Mouse (Mus musculus): ENCODE measurements around the gene Abraxas2. TPM values are rescaled to one million over a fixed set of nuclear protein-coding genes. Genes with fewer than 3 reads are reported as not detected.

Abraxas2 gene
- polyA plus RNA-seq, 1 experiment from 2014 or later = 38.1 TPM

- Histone ChIP-seq H3K27me3 (replicated peaks; ENCODE audit: control insufficient read depth, insufficient read depth, low read length) (no peaks in the 10 kb centered on the region), H3K9ac (replicated peaks; ENCODE audit: low read depth, low read length) (no peak overlapping the region), H3K27ac (ENCODE audit: low read length) (no peak overlapping the region), H3K4me3 (replicated peaks; ENCODE audit: low read length) (no peak overlapping the region), H3K4me2 (ENCODE audit: low read length) (no peak overlapping the region), H3K4me1 (replicated peaks; ENCODE audit: control insufficient read depth, insufficient read depth, low read length) (0 out of 2 replicates have a peak, but pooled peaks cover 3% of the 10 kb centered on the region), H3K36me3 (ENCODE audit: control insufficient read depth, insufficient read depth) (no peaks in the 10 kb centered on the region), H3K9me3 (ENCODE audit: control insufficient read depth, low read length) (no peaks in the 10 kb centered on the region)
- 61% methylated on average over 4 of the region's 4 CpGs for WGBS
- ATAC-seq = no peak
Measured at GRCm38 (mm10) chr7:132892311-132892661, 33.3 kb downstream of the Abraxas2 start.

GRCm38 (mm10) chr7:132892806-132893205, 33.8 kb downstream of the Abraxas2 start:
- no peak for ATAC-seq

GRCm38 (mm10) chr7:132893336-132893735, 34.3 kb downstream of the Abraxas2 start:
- H3K27ac ChIP-seq (ENCODE audit: low read length) = no peak overlapping the region
- no peak overlapping the region for H3K4me2 ChIP-seq (ENCODE audit: low read length)
- H3K9ac ChIP-seq (replicated peaks; ENCODE audit: low read depth, low read length) = no peak overlapping the region
- H3K36me3 ChIP-seq (ENCODE audit: control insufficient read depth, insufficient read depth) = no peaks in the 10 kb centered on the region
- H3K9me3 ChIP-seq (ENCODE audit: control insufficient read depth, low read length) = peaks cover 2% of the 10 kb centered on the region; the same call in 1 of the 2 replicates
- H3K27me3 ChIP-seq (replicated peaks; ENCODE audit: control insufficient read depth, insufficient read depth, low read length) = no peaks in the 10 kb centered on the region
- H3K4me1 ChIP-seq (replicated peaks; ENCODE audit: control insufficient read depth, insufficient read depth, low read length) = 0 out of 2 replicates have a peak, but pooled peaks cover 3% of the 10 kb centered on the region
- no peak overlapping the region for H3K4me3 ChIP-seq (replicated peaks; ENCODE audit: low read length)
- no peak for ATAC-seq
- WGBS = 77% methylated on average over 1 of the region's 1 CpGs

More at GRCm38 (mm10) chr7:132892806-132893205, 33.8 kb downstream of the Abraxas2 start:
- Histone ChIP-seq H3K9me3 (ENCODE audit: control insufficient read depth, low read length) (no peaks in the 10 kb centered on the region), H3K27me3 (replicated peaks; ENCODE audit: control insufficient read depth, insufficient read depth, low read length) (no peaks in the 10 kb centered on the region), H3K4me3 (replicated peaks; ENCODE audit: low read length) (no peak overlapping the region), H3K27ac (ENCODE audit: low read length) (no peak overlapping the region), H3K9ac (replicated peaks; ENCODE audit: low read depth, low read length) (no peak overlapping the region), H3K36me3 (ENCODE audit: control insufficient read depth, insufficient read depth) (no peaks in the 10 kb centered on the region), H3K4me1 (replicated peaks; ENCODE audit: control insufficient read depth, insufficient read depth, low read length) (0 out of 2 replicates have a peak, but pooled peaks cover 3% of the 10 kb centered on the region), H3K4me2 (ENCODE audit: low read length) (no peak overlapping the region)
- 83% methylated on average over 7 of the region's 7 CpGs for WGBS

- Histone ChIP-seq H3K4me1 (replicated peaks; ENCODE audit: control insufficient read depth, insufficient read depth, low read length) (0 out of 2 replicates have a peak, but pooled peaks cover 3% of the 10 kb centered on the region), H3K27me3 (replicated peaks; ENCODE audit: control insufficient read depth, insufficient read depth, low read length) (no peaks in the 10 kb centered on the region), H3K4me3 (replicated peaks; ENCODE audit: low read length) (no peak overlapping the region), H3K27ac (ENCODE audit: low read length) (no peak overlapping the region), H3K9ac (replicated peaks; ENCODE audit: low read depth, low read length) (no peak overlapping the region), H3K36me3 (ENCODE audit: control insufficient read depth, insufficient read depth) (no peaks in the 10 kb centered on the region), H3K9me3 (ENCODE audit: control insufficient read depth, low read length) (peaks cover 3% of the 10 kb centered on the region; the same call in 1 of the 2 replicates), H3K4me2 (ENCODE audit: low read length) (no peak overlapping the region)
- 56% methylated on average over 7 of the region's 7 CpGs for WGBS
- ATAC-seq = no peak
Measured at GRCm38 (mm10) chr7:132894841-132895555, 36.0 kb downstream of the Abraxas2 start.

GRCm38 (mm10) chr7:132896206-132896815, 37.3 kb downstream of the Abraxas2 start:
- H3K27me3 ChIP-seq (replicated peaks; ENCODE audit: control insufficient read depth, insufficient read depth, low read length) = no peaks in the 10 kb centered on the region
- no peak overlapping the region for H3K4me2 ChIP-seq (ENCODE audit: low read length)
- H3K4me3 ChIP-seq (replicated peaks; ENCODE audit: low read length) = no peak overlapping the region
- 87% methylated on average over 9 of the region's 9 CpGs for WGBS
- H3K27ac ChIP-seq (ENCODE audit: low read length) = no peak overlapping the region
- 0 out of 2 replicates have a peak, but pooled peaks cover 3% of the 10 kb centered on the region for H3K4me1 ChIP-seq (replicated peaks; ENCODE audit: control insufficient read depth, insufficient read depth, low read length)
- H3K9me3 ChIP-seq (ENCODE audit: control insufficient read depth, low read length) = peaks cover 3% of the 10 kb centered on the region; the same call in 1 of the 2 replicates
- H3K36me3 ChIP-seq (ENCODE audit: control insufficient read depth, insufficient read depth) = no peaks in the 10 kb centered on the region
- ATAC-seq = no peak
- no peak overlapping the region for H3K9ac ChIP-seq (replicated peaks; ENCODE audit: low read depth, low read length)

GRCm38 (mm10) chr7:132897258-132897657, 38.2 kb downstream of the Abraxas2 start:
- Histone ChIP-seq H3K9ac (replicated peaks; ENCODE audit: low read depth, low read length) (no peak overlapping the region), H3K27me3 (replicated peaks; ENCODE audit: control insufficient read depth, insufficient read depth, low read length) (no peaks in the 10 kb centered on the region), H3K27ac (ENCODE audit: low read length) (no peak overlapping the region), H3K36me3 (ENCODE audit: control insufficient read depth, insufficient read depth) (no peaks in the 10 kb centered on the region), H3K4me2 (ENCODE audit: low read length) (no peak overlapping the region), H3K4me1 (replicated peaks; ENCODE audit: control insufficient read depth, insufficient read depth, low read length) (0 out of 2 replicates have a peak, but pooled peaks cover 3% of the 10 kb centered on the region), H3K4me3 (replicated peaks; ENCODE audit: low read length) (no peak overlapping the region), H3K9me3 (ENCODE audit: control insufficient read depth, low read length) (peaks cover 3% of the 10 kb centered on the region; the same call in 1 of the 2 replicates)
- WGBS = 90% methylated on average over 10 of the region's 10 CpGs
- ATAC-seq = no peak

GRCm38 (mm10) chr7:132898234-132898633, 39.2 kb downstream of the Abraxas2 start:
- Histone ChIP-seq H3K4me3 (replicated peaks; ENCODE audit: low read length) (no peak overlapping the region), H3K27me3 (replicated peaks; ENCODE audit: control insufficient read depth, insufficient read depth, low read length) (no peaks in the 10 kb centered on the region), H3K4me1 (replicated peaks; ENCODE audit: control insufficient read depth, insufficient read depth, low read length) (0 out of 2 replicates have a peak, but pooled peaks cover 3% of the 10 kb centered on the region), H3K4me2 (ENCODE audit: low read length) (no peak overlapping the region), H3K9me3 (ENCODE audit: control insufficient read depth, low read length) (peaks cover 3% of the 10 kb centered on the region; the same call in 1 of the 2 replicates), H3K36me3 (ENCODE audit: control insufficient read depth, insufficient read depth) (no peaks in the 10 kb centered on the region), H3K9ac (replicated peaks; ENCODE audit: low read depth, low read length) (no peak overlapping the region), H3K27ac (ENCODE audit: low read length) (no peak overlapping the region)
- no peak for ATAC-seq
- WGBS = 96% methylated on average over 2 of the region's 2 CpGs

GRCm38 (mm10) chr7:132900826-132901531, 42.0 kb downstream of the Abraxas2 start:
- Histone ChIP-seq H3K4me1 (replicated peaks; ENCODE audit: control insufficient read depth, insufficient read depth, low read length) (no peaks in the 10 kb centered on the region), H3K4me3 (replicated peaks; ENCODE audit: low read length) (no peak overlapping the region), H3K9me3 (ENCODE audit: control insufficient read depth, low read length) (peaks cover 3% of the 10 kb centered on the region; the same call in 1 of the 2 replicates), H3K27me3 (replicated peaks; ENCODE audit: control insufficient read depth, insufficient read depth, low read length) (no peaks in the 10 kb centered on the region), H3K27ac (ENCODE audit: low read length) (no peak overlapping the region), H3K4me2 (ENCODE audit: low read length) (no peak overlapping the region), H3K9ac (replicated peaks; ENCODE audit: low read depth, low read length) (no peak overlapping the region), H3K36me3 (ENCODE audit: control insufficient read depth, insufficient read depth) (no peaks in the 10 kb centered on the region)
- no peak for ATAC-seq
- WGBS = 52% methylated on average over 2 of the region's 2 CpGs

GRCm38 (mm10) chr7:132903796-132904195, 44.8 kb downstream of the Abraxas2 start:
- H3K9ac ChIP-seq (replicated peaks; ENCODE audit: low read depth, low read length) = no peak overlapping the region
- ATAC-seq = no peak
- 82% methylated on average over 3 of the region's 3 CpGs for WGBS

More at GRCm38 (mm10) chr7:132903796-132904195, 44.8 kb downstream of the Abraxas2 start:
- no peaks in the 10 kb centered on the region for H3K4me1 ChIP-seq (replicated peaks; ENCODE audit: control insufficient read depth, insufficient read depth, low read length)
- H3K36me3 ChIP-seq (ENCODE audit: control insufficient read depth, insufficient read depth) = no peaks in the 10 kb centered on the region
- no peaks in the 10 kb centered on the region for H3K27me3 ChIP-seq (replicated peaks; ENCODE audit: control insufficient read depth, insufficient read depth, low read length)
- H3K4me2 ChIP-seq (ENCODE audit: low read length) = no peak overlapping the region
- no peak overlapping the region for H3K4me3 ChIP-seq (replicated peaks; ENCODE audit: low read length)
- H3K9me3 ChIP-seq (ENCODE audit: control insufficient read depth, low read length) = no peaks in the 10 kb centered on the region
- no peak overlapping the region for H3K27ac ChIP-seq (ENCODE audit: low read length)

Data from forebrain, embryonic 16.5 days (tissue).